Mouse (Mus musculus) embryonic facial prominence, embryonic 15.5 days (tissue): Measurements from ENCODE around the gene Psmd1. TPM values are rescaled to one million over a fixed set of nuclear protein-coding genes. Genes with fewer than 3 reads are reported as not detected.

Source experiments
- ATAC-seq: fragments of 200-750 bp; cut with Nextera tagmentation; 2 replicates; pipeline ENCODE4 v1.8.0; 2017; ENCODE audit warnings: low read depth, moderate TSS enrichment; ENCODE audit not compliant: insufficient number of reproducible peaks, low FRiP score, low TSS enrichment
- H3K27ac ChIP-seq: fragments of 300-500 bp; sonication (generic); replicated peaks from 2 replicates; pipeline ENCODE4 v1.5.1; 2015; ENCODE audit warnings: mild to moderate bottlenecking, inconsistent platforms
- H3K27me3 ChIP-seq: fragments of 300-500 bp; sonication (generic); 2 replicates; pipeline ENCODE4 v1.6.1; 2015; ENCODE audit warnings: inconsistent platforms
- H3K36me3 ChIP-seq: fragments of 300-500 bp; sonication (generic); 2 replicates; pipeline ENCODE4 v1.6.1; 2015; ENCODE audit warnings: mild to moderate bottlenecking, inconsistent platforms
- H3K4me1 ChIP-seq: fragments of 300-500 bp; sonication (generic); 2 replicates; pipeline ENCODE4 v1.6.1; 2015; ENCODE audit warnings: inconsistent platforms
- H3K4me2 ChIP-seq: fragments of 300-500 bp; sonication (generic); replicated peaks from 2 replicates; pipeline ENCODE4 v1.6.1; 2015; ENCODE audit warnings: mild to moderate bottlenecking, inconsistent platforms
- H3K4me3 ChIP-seq: fragments of 300-500 bp; sonication (generic); replicated peaks from 2 replicates; pipeline ENCODE4 v1.5.1; 2015; ENCODE audit warnings: mild to moderate bottlenecking, inconsistent platforms
- H3K9ac ChIP-seq: fragments of 300-500 bp; sonication (generic); 2 replicates; pipeline ENCODE4 v1.6.1; 2015; ENCODE audit warnings: inconsistent platforms
- H3K9me3 ChIP-seq: fragments of 300-500 bp; sonication (generic); replicated peaks from 2 replicates; pipeline ENCODE4 v1.6.1; 2016; ENCODE audit warnings: inconsistent platforms
- WGBS: fragments of 180-500 bp; shearing (Covaris S2); methylation state at CpG from one replicate; pipeline ENCODE4 v1.1.7; 2015; 5-methylcytosine and 5-hydroxymethylcytosine counted together
- polyA plus RNA-seq: library from polyadenylated mRNA; unstranded; fragments of >200 nt; fragmentation: Nextera tagmentation; extraction: Ambion mirVana; gene quantifications from 2 replicates; pipeline ENCODE4 v1.2.1, GENCODE M21; 2015

Psmd1 gene
- polyA plus RNA-seq, 1 experiment from 2014 or later, result 149 TPM

GRCm38 (mm10) chr1:86146293-86146692, 82.1 kb downstream of the Psmd1 start:
- Histone ChIP-seq H3K36me3 (0 out of 2 replicates have a peak, but pooled peaks cover under 1% of the 10 kb centered on the region), H3K27me3 (no peaks in the 10 kb centered on the region), H3K9me3 (no peaks in the 10 kb centered on the region), H3K9ac (no peak overlapping the region), H3K4me2 (no peak overlapping the region), H3K4me1 (no peaks in the 10 kb centered on the region), H3K27ac (no peak overlapping the region), H3K4me3 (no peak overlapping the region)
- WGBS, result 68% methylated on average over 5 of the region's 5 CpGs
- ATAC-seq, result no peak

GRCm38 (mm10) chr1:86147557-86147956, 83.4 kb downstream of the Psmd1 start:
- no peak for ATAC-seq
- Histone ChIP-seq H3K27me3 (no peaks in the 10 kb centered on the region), H3K4me1 (no peaks in the 10 kb centered on the region), H3K9ac (no peak overlapping the region), H3K4me3 (no peak overlapping the region), H3K27ac (no peak overlapping the region), H3K9me3 (no peaks in the 10 kb centered on the region), H3K36me3 (no peaks in the 10 kb centered on the region), H3K4me2 (no peak overlapping the region)
- 80% methylated on average over 5 of the region's 5 CpGs for WGBS

GRCm38 (mm10) chr1:86148161-86148560, 84.0 kb downstream of the Psmd1 start:
- Histone ChIP-seq H3K4me1 (no peaks in the 10 kb centered on the region), H3K9me3 (no peaks in the 10 kb centered on the region), H3K4me3 (no peak overlapping the region), H3K9ac (no peak overlapping the region), H3K36me3 (no peaks in the 10 kb centered on the region), H3K4me2 (no peak overlapping the region), H3K27ac (no peak overlapping the region), H3K27me3 (no peaks in the 10 kb centered on the region)
- ATAC-seq, result no peak
- 66% methylated on average over 9 of the region's 9 CpGs for WGBS

GRCm38 (mm10) chr1:86150929-86151328, 86.7 kb downstream of the Psmd1 start:
- Histone ChIP-seq H3K4me1 (peaks cover 13% of the 10 kb centered on the region), H3K36me3 (no peaks in the 10 kb centered on the region), H3K27me3 (no peaks in the 10 kb centered on the region), H3K4me3 (no peak overlapping the region), H3K4me2 (no peak overlapping the region), H3K9ac (no peak overlapping the region), H3K9me3 (no peaks in the 10 kb centered on the region), H3K27ac (no peak overlapping the region)
- ATAC-seq, result no peak
- WGBS, result 67% methylated on average over 6 of the region's 6 CpGs

GRCm38 (mm10) chr1:86151376-86151775, 87.2 kb downstream of the Psmd1 start:
- WGBS, result 78% methylated on average over 7 of the region's 7 CpGs
- H3K4me3 ChIP-seq, result no peak overlapping the region
- H3K4me1 ChIP-seq, result peaks cover 14% of the 10 kb centered on the region
- H3K9me3 ChIP-seq, result no peaks in the 10 kb centered on the region
- no peaks in the 10 kb centered on the region for H3K36me3 ChIP-seq
- no peak for ATAC-seq
- H3K4me2 ChIP-seq, result no peak overlapping the region
- no peak overlapping the region for H3K9ac ChIP-seq
- H3K27ac ChIP-seq, result no peak overlapping the region
- H3K27me3 ChIP-seq, result no peaks in the 10 kb centered on the region

GRCm38 (mm10) chr1:86152618-86153017, 88.4 kb downstream of the Psmd1 start:
- H3K36me3 ChIP-seq, result 0 out of 2 replicates have a peak, but pooled peaks cover under 1% of the 10 kb centered on the region
- no peak overlapping the region for H3K4me2 ChIP-seq
- H3K27ac ChIP-seq, result no peak overlapping the region
- WGBS, result 87% methylated on average over 1 of the region's 1 CpGs
- H3K4me1 ChIP-seq, result peaks cover 14% of the 10 kb centered on the region
- H3K9ac ChIP-seq, result no peak overlapping the region
- no peaks in the 10 kb centered on the region for H3K9me3 ChIP-seq
- ATAC-seq, result no peak
- H3K4me3 ChIP-seq, result no peak overlapping the region
- no peaks in the 10 kb centered on the region for H3K27me3 ChIP-seq

- Histone ChIP-seq H3K27me3 (no peaks in the 10 kb centered on the region), H3K27ac (peak within 1 kb of the TSS; percentile 83), H3K4me1 (peaks cover 14% of the 10 kb centered on the region), H3K4me2 (peak within 1 kb of the TSS; percentile 74), H3K36me3 (0 out of 2 replicates have a peak, but pooled peaks cover 3% of the 10 kb centered on the region), H3K9me3 (no peaks in the 10 kb centered on the region), H3K9ac (peak within 1 kb of the TSS; percentile 60), H3K4me3 (peak within 1 kb of the TSS; percentile 96)
- WGBS, result 4% methylated on average over 40 of the region's 40 CpGs
- ATAC-seq, result peak; percentile 99
Measured at GRCm38 (mm10) chr1:86154133-86154823, 90.1 kb downstream of the Psmd1 start, which contains the start of gene Armc9. TSS of gene Armc9 (plus strand) at chr1:86154780.

GRCm38 (mm10) chr1:86154824-86155164, 90.6 kb downstream of the Psmd1 start:
- Histone ChIP-seq H3K4me3 (peak overlapping the region; percentile 96), H3K9ac (peak overlapping the region; percentile 60), H3K27ac (no peak overlapping the region), H3K36me3 (0 out of 2 replicates have a peak, but pooled peaks cover 3% of the 10 kb centered on the region), H3K4me1 (peaks cover 14% of the 10 kb centered on the region), H3K4me2 (peak overlapping the region; percentile 74), H3K9me3 (no peaks in the 10 kb centered on the region), H3K27me3 (no peaks in the 10 kb centered on the region)
- peak; percentile 48 for ATAC-seq
- WGBS, result 0% methylated on average over 18 of the region's 18 CpGs

GRCm38 (mm10) chr1:86156075-86156474, 91.9 kb downstream of the Psmd1 start:
- no peaks in the 10 kb centered on the region for H3K27me3 ChIP-seq
- 77% methylated on average over 3 of the region's 3 CpGs for WGBS
- ATAC-seq, result no peak
- H3K4me2 ChIP-seq, result no peak overlapping the region
- no peak overlapping the region for H3K4me3 ChIP-seq
- H3K27ac ChIP-seq, result no peak overlapping the region
- no peak overlapping the region for H3K9ac ChIP-seq
- no peaks in the 10 kb centered on the region for H3K9me3 ChIP-seq
- peaks cover 12% of the 10 kb centered on the region for H3K36me3 ChIP-seq
- H3K4me1 ChIP-seq, result peaks cover 14% of the 10 kb centered on the region

- H3K4me2 ChIP-seq, result no peak overlapping the region
- ATAC-seq, result no peak
- no peaks in the 10 kb centered on the region for H3K9me3 ChIP-seq
- 89% methylated on average over 6 of the region's 6 CpGs for WGBS
- H3K9ac ChIP-seq, result no peak overlapping the region
- H3K4me1 ChIP-seq, result peaks cover 14% of the 10 kb centered on the region
- no peak overlapping the region for H3K4me3 ChIP-seq
- H3K27ac ChIP-seq, result no peak overlapping the region
- H3K27me3 ChIP-seq, result no peaks in the 10 kb centered on the region
- peaks cover 15% of the 10 kb centered on the region for H3K36me3 ChIP-seq
Measured at GRCm38 (mm10) chr1:86156595-86156994, 92.4 kb downstream of the Psmd1 start.

- H3K36me3 ChIP-seq, result peaks cover 40% of the 10 kb centered on the region
- ATAC-seq, result no peak
- H3K27ac ChIP-seq, result no peak overlapping the region
- no peaks in the 10 kb centered on the region for H3K9me3 ChIP-seq
- WGBS, result 84% methylated on average over 6 of the region's 6 CpGs
- H3K9ac ChIP-seq, result no peak overlapping the region
- no peaks in the 10 kb centered on the region for H3K27me3 ChIP-seq
- H3K4me2 ChIP-seq, result no peak overlapping the region
- peaks cover 10% of the 10 kb centered on the region for H3K4me1 ChIP-seq
- H3K4me3 ChIP-seq, result no peak overlapping the region
Measured at GRCm38 (mm10) chr1:86160059-86160458, 95.9 kb downstream of the Psmd1 start.

GRCm38 (mm10) chr1:86160479-86160878, 96.3 kb downstream of the Psmd1 start:
- Histone ChIP-seq H3K27me3 (no peaks in the 10 kb centered on the region), H3K4me3 (no peak overlapping the region), H3K27ac (no peak overlapping the region), H3K9me3 (no peaks in the 10 kb centered on the region), H3K36me3 (peaks cover 43% of the 10 kb centered on the region), H3K4me1 (peaks cover 6% of the 10 kb centered on the region), H3K9ac (no peak overlapping the region), H3K4me2 (no peak overlapping the region)
- no peak for ATAC-seq
- 87% methylated on average over 5 of the region's 5 CpGs for WGBS
